Mouse (Mus musculus): ENCODE measurements around the gene Gm16223. TPM values are rescaled to one million over a fixed set of nuclear protein-coding genes. Genes with fewer than 3 reads are reported as not detected.

The Gm16223 gene
- total RNA-seq (2012; rRNA removed): 0.09 TPM in 1 of 2 replicates, not detected in the other

GRCm38 (mm10) chr5:42067476-42068187 is at the start of gene Gm16223:
Gene Gm16223, plus strand, starts transcription at chr5:42067960.
- Histone ChIP-seq H3K4me1 (ENCODE audit: control insufficient read depth in 2 of 2, insufficient read depth in 2 of 2, low read length in 2 of 2, poor library complexity in 1 of 2) (no peaks in the 10 kb centered on the region), H3K9ac (ENCODE audit: insufficient read depth, low read depth, low read length, poor library complexity, severe bottlenecking) (no peak within 1 kb of the TSS), H3K9me3 (ENCODE audit: control insufficient read depth, insufficient read depth, low read depth, low read length) (no peaks in the 10 kb centered on the region), H3K36me3 (ENCODE audit: control insufficient read depth, insufficient read depth, low read length, poor library complexity, severe bottlenecking) (no peaks in the 10 kb centered on the region), H3K27ac (ENCODE audit: insufficient read depth, low read depth, low read length, poor library complexity, severe bottlenecking) (no peak within 1 kb of the TSS), H3K4me3 (ENCODE audit: insufficient read depth in 1 of 2, low read depth in 1 of 2, low read length in 2 of 2, poor library complexity in 1 of 2, severe bottlenecking in 1 of 2) (no peak within 1 kb of the TSS)
- in situ Hi-C loops (cut with MboI; ENCODE audit: low sequenced_read_pairs in 2 of 2, unreplicated experiment in 2 of 2): no loop called here
- TF ChIP-seq CHD2 (IDR thresholded peaks at IDR 0.05; ENCODE audit: low read depth, low read length) (no peak), ZC3H11A (IDR thresholded peaks at IDR 0.05; ENCODE audit: borderline replicate concordance, low read depth, low read length) (no peak), ZNF384 (IDR thresholded peaks at IDR 0.05; ENCODE audit: low read depth, low read length) (no peak), MAFK (IDR thresholded peaks at IDR 0.05; ENCODE audit: insufficient read depth, low read depth, low read length) (no peak), HCFC1 (IDR thresholded peaks at IDR 0.05; ENCODE audit: borderline replicate concordance, insufficient read depth, low read length) (no peak)
- DNase-seq (ENCODE audit: low read depth, low spot score): no peak

GRCm38 (mm10) chr5:42022029-42022428 is 45.7 kb upstream of the Gm16223 start:
- Histone ChIP-seq H3K36me3 (ENCODE audit: control insufficient read depth, insufficient read depth, low read length, poor library complexity, severe bottlenecking) (no peaks in the 10 kb centered on the region), H3K4me3 (ENCODE audit: insufficient read depth in 1 of 2, low read depth in 1 of 2, low read length in 2 of 2, poor library complexity in 1 of 2, severe bottlenecking in 1 of 2) (no peak overlapping the region), H3K27ac (ENCODE audit: insufficient read depth, low read depth, low read length, poor library complexity, severe bottlenecking) (no peak overlapping the region), H3K4me1 (ENCODE audit: control insufficient read depth in 2 of 2, insufficient read depth in 2 of 2, low read length in 2 of 2, poor library complexity in 1 of 2) (no peaks in the 10 kb centered on the region), H3K9ac (ENCODE audit: insufficient read depth, low read depth, low read length, poor library complexity, severe bottlenecking) (no peak overlapping the region), H3K9me3 (ENCODE audit: control insufficient read depth, insufficient read depth, low read depth, low read length) (no peaks in the 10 kb centered on the region)
- in situ Hi-C loops (cut with MboI; ENCODE audit: low sequenced_read_pairs in 2 of 2, unreplicated experiment in 2 of 2): no loop called here
- TF ChIP-seq CHD2 (IDR thresholded peaks at IDR 0.05; ENCODE audit: low read depth, low read length) (no peak), HCFC1 (IDR thresholded peaks at IDR 0.05; ENCODE audit: borderline replicate concordance, insufficient read depth, low read length) (no peak), ZNF384 (IDR thresholded peaks at IDR 0.05; ENCODE audit: low read depth, low read length) (no peak), ZC3H11A (IDR thresholded peaks at IDR 0.05; ENCODE audit: borderline replicate concordance, low read depth, low read length) (no peak), MAFK (IDR thresholded peaks at IDR 0.05; ENCODE audit: insufficient read depth, low read depth, low read length) (no peak)
- DNase-seq (ENCODE audit: low read depth, low spot score): no peak

- H3K9ac ChIP-seq (ENCODE audit: insufficient read depth, low read depth, low read length, poor library complexity, severe bottlenecking): no peak overlapping the region
- no peak overlapping the region for H3K27ac ChIP-seq (ENCODE audit: insufficient read depth, low read depth, low read length, poor library complexity, severe bottlenecking)
- no peaks in the 10 kb centered on the region for H3K4me1 ChIP-seq (ENCODE audit: control insufficient read depth in 2 of 2, insufficient read depth in 2 of 2, low read length in 2 of 2, poor library complexity in 1 of 2)
- in situ Hi-C loops (cut with MboI; ENCODE audit: low sequenced_read_pairs in 2 of 2, unreplicated experiment in 2 of 2): no loop called here
- TF ChIP-seq ZNF384 (IDR thresholded peaks at IDR 0.05; ENCODE audit: low read depth, low read length) (no peak), ZC3H11A (IDR thresholded peaks at IDR 0.05; ENCODE audit: borderline replicate concordance, low read depth, low read length) (no peak), CHD2 (IDR thresholded peaks at IDR 0.05; ENCODE audit: low read depth, low read length) (no peak), HCFC1 (IDR thresholded peaks at IDR 0.05; ENCODE audit: borderline replicate concordance, insufficient read depth, low read length) (no peak), MAFK (IDR thresholded peaks at IDR 0.05; ENCODE audit: insufficient read depth, low read depth, low read length) (no peak)
- no peaks in the 10 kb centered on the region for H3K9me3 ChIP-seq (ENCODE audit: control insufficient read depth, insufficient read depth, low read depth, low read length)
- DNase-seq (ENCODE audit: low read depth, low spot score): no peak
- no peak overlapping the region for H3K4me3 ChIP-seq (ENCODE audit: insufficient read depth in 1 of 2, low read depth in 1 of 2, low read length in 2 of 2, poor library complexity in 1 of 2, severe bottlenecking in 1 of 2)
- no peaks in the 10 kb centered on the region for H3K36me3 ChIP-seq (ENCODE audit: control insufficient read depth, insufficient read depth, low read length, poor library complexity, severe bottlenecking)
Observed at GRCm38 (mm10) chr5:42023521-42023920, 44.2 kb upstream of the Gm16223 start.

- Histone ChIP-seq H3K4me1 (ENCODE audit: control insufficient read depth in 2 of 2, insufficient read depth in 2 of 2, low read length in 2 of 2, poor library complexity in 1 of 2) (no peaks in the 10 kb centered on the region), H3K27ac (ENCODE audit: insufficient read depth, low read depth, low read length, poor library complexity, severe bottlenecking) (no peak overlapping the region), H3K36me3 (ENCODE audit: control insufficient read depth, insufficient read depth, low read length, poor library complexity, severe bottlenecking) (no peaks in the 10 kb centered on the region), H3K9ac (ENCODE audit: insufficient read depth, low read depth, low read length, poor library complexity, severe bottlenecking) (no peak overlapping the region), H3K4me3 (ENCODE audit: insufficient read depth in 1 of 2, low read depth in 1 of 2, low read length in 2 of 2, poor library complexity in 1 of 2, severe bottlenecking in 1 of 2) (no peak overlapping the region), H3K9me3 (ENCODE audit: control insufficient read depth, insufficient read depth, low read depth, low read length) (no peaks in the 10 kb centered on the region)
- in situ Hi-C loops (cut with MboI; ENCODE audit: low sequenced_read_pairs in 2 of 2, unreplicated experiment in 2 of 2): no loop called here
- peak; percentile 6 for DNase-seq (ENCODE audit: low read depth, low spot score)
- no peak for TF ChIP-seq MAFK (IDR thresholded peaks at IDR 0.05; ENCODE audit: insufficient read depth, low read depth, low read length)
- no peak for TF ChIP-seq ZNF384 (IDR thresholded peaks at IDR 0.05; ENCODE audit: low read depth, low read length)
- no peak for TF ChIP-seq ZC3H11A (IDR thresholded peaks at IDR 0.05; ENCODE audit: borderline replicate concordance, low read depth, low read length)
Observed at GRCm38 (mm10) chr5:42036388-42037082, 31.2 kb upstream of the Gm16223 start.

Data from ES-E14 (cell line).